Mouse (Mus musculus): Measurements from ENCODE around the gene Ranbp3l.

DNA sequence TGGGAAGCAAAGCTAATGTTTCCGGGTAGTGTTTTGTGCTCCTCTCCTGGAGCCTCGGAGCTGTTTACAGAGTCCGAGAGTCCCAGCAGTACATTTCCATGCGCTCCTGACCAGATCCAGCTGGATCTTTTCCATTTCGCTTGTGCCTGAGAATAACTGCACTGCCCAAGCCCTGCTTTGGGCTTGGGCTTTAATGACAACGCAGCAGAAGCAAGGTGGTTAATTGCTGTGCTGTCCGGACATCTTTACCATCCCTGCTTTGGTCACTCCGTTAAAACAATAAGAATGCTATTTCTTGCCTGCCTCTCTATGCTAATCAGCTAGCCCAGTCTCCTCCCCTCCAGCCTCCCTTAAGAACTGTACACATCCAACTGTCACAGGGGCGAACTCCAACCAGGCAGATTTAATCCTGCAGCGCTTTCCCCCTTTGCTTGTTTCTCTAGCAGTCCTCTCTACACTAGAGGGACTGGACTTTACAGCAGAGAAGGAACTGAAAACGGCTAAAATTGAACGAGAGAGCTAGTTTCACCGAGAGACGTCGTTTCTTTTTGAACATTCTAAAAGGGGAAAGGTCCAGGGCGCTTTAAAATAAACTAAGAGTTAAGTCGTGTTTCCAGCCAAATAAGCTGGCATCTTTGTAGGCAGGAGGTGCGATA, at the start of gene Ranbp3l:
- TF ChIP-seq POLR2A (IDR thresholded peaks at IDR 0.05; ENCODE audit: low read depth, low read length) (no peak), CTCF (IDR thresholded peaks at IDR 0.05; ENCODE audit: borderline replicate concordance, insufficient read depth, low read length) (no peak)
